Mouse (Mus musculus) testis, adult 2 months (tissue): ENCODE measurements around the gene Sycp2l.

Source experiments
- CTCF ChIP-seq: fragments of 200-500 bp; IDR thresholded peaks from 2 replicates; pipeline ENCODE4 v1.5.1; 2012; ENCODE audit warnings: low read depth, mild to moderate bottlenecking, inconsistent platforms, low read length, moderate library complexity; ENCODE audit not compliant: control insufficient read depth, insufficient read depth, insufficient replicate concordance
- POLR2A ChIP-seq: fragments of 200-500 bp; IDR thresholded peaks from 2 replicates; pipeline ENCODE4 v1.6.1; 2012; ENCODE audit warnings: low read depth, mild to moderate bottlenecking, inconsistent platforms, low read length, moderate library complexity; ENCODE audit not compliant: control insufficient read depth

- TF ChIP-seq CTCF (no peak), POLR2A (no peak)
These were observed 92.1 kb downstream of the Sycp2l start for GRCm38 (mm10) chr13:41206241-41206640.
